Mouse (Mus musculus): ENCODE measurements around the gene Wnt9b.

DNA sequence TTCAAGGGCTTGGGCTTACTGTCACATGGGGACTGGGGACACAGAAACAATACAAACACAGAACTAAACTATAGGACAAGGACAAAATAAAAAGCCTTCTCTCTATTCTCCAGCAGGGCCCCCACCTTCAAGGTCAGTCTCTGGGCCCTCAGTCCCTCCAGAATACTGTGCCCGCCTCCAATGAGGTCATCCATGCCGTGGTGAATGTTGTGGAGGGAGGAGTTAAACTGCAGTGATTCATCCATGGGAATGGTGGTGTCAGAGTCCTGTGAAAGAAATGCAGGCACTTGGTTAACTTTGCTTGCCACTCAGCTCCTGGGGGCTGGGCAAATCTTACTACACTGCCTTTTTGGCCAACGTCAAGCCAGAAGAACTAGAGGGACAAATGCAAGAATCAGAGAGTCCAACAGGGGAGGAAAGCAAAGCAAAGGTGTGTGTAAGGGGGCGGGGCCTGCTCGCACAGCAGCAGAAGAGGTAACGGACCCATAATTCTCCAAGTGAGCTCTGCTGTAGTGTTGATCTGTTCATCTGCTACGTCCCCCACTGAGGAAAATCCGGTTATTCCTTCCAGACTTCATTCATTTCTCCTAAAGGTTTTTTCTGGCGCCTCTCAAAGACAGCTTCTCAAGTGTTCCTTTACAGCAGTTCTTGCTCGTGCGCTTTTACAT lies 65.8 kb downstream of the Wnt9b start:
- no peak for TF ChIP-seq CTCF (IDR thresholded peaks at IDR 0.05; ENCODE audit: borderline replicate concordance, extremely low read depth, insufficient read depth, insufficient read length)
- TF ChIP-seq POLR2A (IDR thresholded peaks at IDR 0.05; ENCODE audit: borderline replicate concordance, extremely low read depth, insufficient read depth, insufficient read length, poor library complexity, severe bottlenecking), result no peak

All from brain, embryonic 14.5 days (tissue).